8 mouse cellular contexts compared by ENCODE assay signal in genomic region chr6:50412174-50412573, GRCm38 (mm10). TPM values are rescaled to one million over a fixed set of nuclear protein-coding genes. Genes with fewer than 3 reads are reported as not detected.
A peak's percentile ranks its signal among the peaks of the same experiment; 100 is the strongest.
DNase-seq lines count a peak whose midpoint lies in the region; ATAC-seq and TF ChIP-seq lines count a peak whose summit lies in the region.

No protein-coding gene starts in this region.

- TF ChIP-seq EP300 in stomach, postnatal 0 days (optimal IDR thresholded peaks at IDR 0.05) = no peak

- peaks cover 14% of the 10 kb centered on the region for H3K4me1 ChIP-seq in hindbrain, embryonic 12.5 days
- H3K4me1 ChIP-seq in hindbrain, embryonic 10.5 days (replicated peaks) = peaks cover 6% of the 10 kb centered on the region
- no peaks in the 10 kb centered on the region; the same call in 1 of the 2 replicates for H3K4me1 ChIP-seq in stomach, postnatal 0 days (replicated peaks; ENCODE audit: control insufficient read depth, insufficient read depth)

- no peaks in the 10 kb centered on the region for H3K9me3 ChIP-seq in hindbrain, embryonic 12.5 days (replicated peaks)
- H3K9me3 ChIP-seq in hindbrain, embryonic 10.5 days = no peaks in the 10 kb centered on the region
- no peaks in the 10 kb centered on the region for H3K9me3 ChIP-seq in stomach, postnatal 0 days (ENCODE audit: control insufficient read depth, low read length)

- 27% methylated on average over 4 of the region's 4 CpGs for WGBS in hindbrain, embryonic 12.5 days
- WGBS in hindbrain, embryonic 10.5 days = 33% methylated on average over 4 of the region's 4 CpGs
- 26% methylated on average over 4 of the region's 4 CpGs for WGBS in stomach, postnatal 0 days

- no peak for ATAC-seq in hindbrain, embryonic 12.5 days (ENCODE audit: low FRiP score)
- no peak for ATAC-seq in stomach, postnatal 0 days (ENCODE audit: low FRiP score, low TSS enrichment)

- no peaks in the 10 kb centered on the region for H3K36me3 ChIP-seq in hindbrain, embryonic 12.5 days
- H3K36me3 ChIP-seq in hindbrain, embryonic 10.5 days = no peaks in the 10 kb centered on the region
- no peaks in the 10 kb centered on the region for H3K36me3 ChIP-seq in stomach, postnatal 0 days (ENCODE audit: control insufficient read depth, insufficient read depth, low read length)

- TF ChIP-seq CTCF in stomach, postnatal 0 days (IDR thresholded peaks at IDR 0.05; ENCODE audit: low read depth) = no peak

- H3K4me3 ChIP-seq in hindbrain, embryonic 12.5 days = no peak overlapping the region
- H3K4me3 ChIP-seq in hindbrain, embryonic 10.5 days = no peak overlapping the region
- no peak overlapping the region for H3K4me3 ChIP-seq in stomach, postnatal 0 days (ENCODE audit: low read depth, low read length)

- no peak overlapping the region for H3K9ac ChIP-seq in hindbrain, embryonic 12.5 days
- no peak overlapping the region for H3K9ac ChIP-seq in stomach, postnatal 0 days (ENCODE audit: low read length)

- H3K4me2 ChIP-seq in hindbrain, embryonic 12.5 days (replicated peaks) = no peak overlapping the region
- H3K4me2 ChIP-seq in stomach, postnatal 0 days (replicated peaks; ENCODE audit: low read depth) = no peak overlapping the region

- H3K27ac ChIP-seq in hindbrain, embryonic 12.5 days = peak overlapping the region; percentile 45; the same call in 1 of the 2 replicates
- H3K27ac ChIP-seq in hindbrain, embryonic 10.5 days = no peak overlapping the region
- H3K27ac ChIP-seq in stomach, postnatal 0 days (replicated peaks) = no peak overlapping the region

- H3K27me3 ChIP-seq in hindbrain, embryonic 12.5 days = no peaks in the 10 kb centered on the region
- no peaks in the 10 kb centered on the region for H3K27me3 ChIP-seq in hindbrain, embryonic 10.5 days (ENCODE audit: insufficient read depth, poor library complexity, severe bottlenecking)
- H3K27me3 ChIP-seq in stomach, postnatal 0 days (ENCODE audit: control insufficient read depth, insufficient read depth, low read length) = no peaks in the 10 kb centered on the region

- DNase-seq in hindbrain, embryonic 10.5 days (ENCODE audit: low spot score) = no peak
- DNase-seq in adrenal gland, postnatal 14 days = peak; percentile 59
- peak; percentile 30 to 46 for DNase-seq in cerebellum, postnatal 36 days
- DNase-seq in left cerebral cortex, adult 11 months (ENCODE audit: low spot score) = peak; percentile 48
- no peak for DNase-seq in stomach, postnatal 0 days (ENCODE audit: low spot score)
- DNase-seq in embryo, embryonic 10.5 days (ENCODE audit: low spot score) = no peak
- DNase-seq in gastrocnemius, adult 18-20 months (ENCODE audit: low spot score) = no peak

RNA-seq across cellular contexts. Expression of gene Osbpl3, which starts 43.8 kb away (rescaled TPM):
- 8.3 and 8.6 TPM in 2 replicates for polyA plus RNA-seq in hindbrain, embryonic 12.5 days (2016; fragmentation: Nextera tagmentation; extraction: Ambion mirVana)
- polyA plus RNA-seq in hindbrain, embryonic 10.5 days (2016; fragmentation: Nextera tagmentation; extraction: Ambion mirVana) = 6.2 and 6.6 TPM in 2 replicates
- 35.9 and 37.4 TPM in 2 replicates for total RNA-seq in adrenal gland, postnatal 14 days (2021)
- 14.5 and 15.6 TPM in 2 replicates for polyA plus RNA-seq in stomach, postnatal 0 days (2015; fragmentation: Nextera tagmentation; extraction: Ambion mirVana)
- 1 to 10 TPM; 2.2 to 3.4 TPM for total RNA-seq in gastrocnemius, adult 18-20 months (2021)

Comparison
In these comparisons a context has a peak if more than half of its experiments do, and no peak if none do; other contexts are left out.
1. DNase-seq: peak in adrenal gland, postnatal 14 days (single experiment), cerebellum, postnatal 36 days (2 of 2) and left cerebral cortex, adult 11 months (single experiment); none in hindbrain, embryonic 10.5 days (single experiment), stomach, postnatal 0 days (single experiment), embryo, embryonic 10.5 days (single experiment) and gastrocnemius, adult 18-20 months (single experiment).